Mouse (Mus musculus): ENCODE data around the gene Hspa1a.

DNA sequence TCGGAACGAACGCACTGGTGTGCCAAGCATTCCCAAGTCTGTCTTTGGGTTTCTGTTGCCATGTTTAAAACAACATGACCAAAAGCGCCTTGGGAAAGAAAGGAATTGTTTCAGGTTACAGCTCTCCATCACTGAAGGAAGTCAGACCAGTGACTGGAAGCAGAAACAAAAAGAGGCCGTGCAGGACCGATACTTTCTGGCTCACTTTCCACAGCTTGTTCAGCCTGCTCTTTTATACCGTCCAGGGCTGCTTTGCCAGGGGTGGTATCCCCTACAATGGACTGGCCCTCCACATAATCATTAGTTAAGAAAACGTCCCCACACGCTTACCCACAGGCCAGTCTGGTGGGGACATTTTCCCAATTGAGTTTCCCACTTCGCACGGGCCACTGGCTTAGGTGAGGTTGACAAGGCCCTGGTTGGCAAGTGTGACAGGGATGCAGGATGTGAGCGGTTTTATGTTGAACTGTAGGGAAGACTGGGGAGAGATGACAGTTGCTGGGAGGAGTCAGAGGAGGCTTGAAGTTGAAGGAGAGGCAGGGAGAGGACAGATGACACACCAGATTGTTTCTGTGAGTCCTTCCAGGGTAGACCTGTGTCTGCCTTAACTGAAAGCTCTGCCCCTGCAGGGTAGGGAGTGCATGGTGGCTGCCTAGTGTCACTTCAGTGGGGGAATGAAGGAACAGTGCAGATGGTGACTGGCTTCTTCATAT is 30.4 kb upstream of the Hspa1a start:
- TF ChIP-seq CTCF (IDR thresholded peaks at IDR 0.05; ENCODE audit: low read depth) (no peak), EP300 (IDR thresholded peaks at IDR 0.05; ENCODE audit: low read depth) (no peak)

Data from heart, postnatal 0 days (tissue).